Mouse (Mus musculus) megakaryocyte, adult 5-6 weeks (primary cell): ENCODE data around the gene Hnrnpa3. TPM values are rescaled to one million over a fixed set of nuclear protein-coding genes. Genes with fewer than 3 reads are reported as not detected.

ENCODE experiments used
- ATAC-seq: 2 replicates; pipeline ENCODE4 v1.8.0; 2016; ENCODE audit warnings: mild to moderate bottlenecking, inconsistent platforms; ENCODE audit not compliant: poor library complexity, severe bottlenecking
- total RNA-seq, 2 experiments: library from RNA; stranded (forward) in 1 of 2; stranded (reverse) in 1 of 2; fragments of 153-499, 151-499 nt in 1 of 2; fragments of 221-1000, 200-1000 nt in 1 of 2; gene quantifications; 2 replicates each; pipeline versions ENCODE4 v1.2.3 to v1.2.4; 2015 to 2017

The Hnrnpa3 gene
- total RNA-seq, 2 experiments from 2014 or later = 223 to 596 TPM

DNA sequence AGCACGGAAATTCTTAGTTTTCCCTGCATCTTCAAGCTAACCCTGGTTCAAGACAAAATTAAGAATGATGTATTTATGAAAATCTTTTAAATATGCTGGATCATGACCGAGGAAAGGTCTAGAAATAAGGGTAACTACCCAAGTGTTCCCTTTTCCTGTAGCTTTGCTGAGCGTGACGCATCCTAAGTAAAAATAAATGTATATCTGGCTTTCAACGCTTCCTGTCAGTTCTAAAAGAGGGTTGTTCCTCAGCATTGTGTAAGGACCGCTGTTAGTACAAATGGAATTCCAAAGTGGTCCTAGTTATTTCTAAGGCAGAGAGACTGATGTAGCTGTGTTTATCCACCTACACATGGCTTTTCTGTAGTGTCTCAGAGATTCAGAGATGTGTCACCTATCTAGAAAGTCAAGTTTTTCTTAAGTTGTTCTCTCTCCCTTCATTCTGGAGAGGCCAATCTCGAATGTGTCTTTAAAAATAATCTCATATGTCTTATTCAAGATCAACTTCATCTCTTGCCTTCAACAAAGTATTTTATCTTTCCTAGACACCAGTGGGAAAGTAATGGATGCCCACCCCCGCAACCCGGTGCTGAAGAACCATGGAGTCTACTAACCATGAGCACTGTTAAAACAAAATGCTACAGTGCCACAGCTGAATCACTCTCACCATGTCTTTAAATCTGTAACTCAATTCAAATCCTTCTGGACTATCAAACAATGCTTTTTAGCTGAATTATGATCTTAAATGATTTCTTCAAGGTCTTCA lies 42.9 kb downstream of the Hnrnpa3 start:
- no peak for ATAC-seq

DNA sequence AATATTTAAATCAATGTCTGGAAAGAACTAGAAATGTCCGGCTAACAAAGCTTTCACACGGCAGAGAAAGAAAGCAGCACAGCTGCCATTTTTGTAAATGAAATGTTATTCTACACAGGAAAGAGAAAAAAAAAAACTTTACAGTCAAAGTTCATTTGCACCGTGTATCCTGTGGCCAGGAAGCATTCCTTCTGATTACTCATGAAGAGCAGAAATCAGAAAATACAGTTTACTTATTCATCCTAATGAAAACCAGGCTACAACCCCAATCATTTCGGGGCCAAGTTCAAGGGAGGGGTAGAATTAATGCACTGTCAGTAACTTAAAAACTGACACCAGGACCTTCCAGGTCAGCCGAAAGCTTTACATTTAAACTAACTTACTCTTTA lies 43.5 kb downstream of the Hnrnpa3 start:
- ATAC-seq = no peak

DNA sequence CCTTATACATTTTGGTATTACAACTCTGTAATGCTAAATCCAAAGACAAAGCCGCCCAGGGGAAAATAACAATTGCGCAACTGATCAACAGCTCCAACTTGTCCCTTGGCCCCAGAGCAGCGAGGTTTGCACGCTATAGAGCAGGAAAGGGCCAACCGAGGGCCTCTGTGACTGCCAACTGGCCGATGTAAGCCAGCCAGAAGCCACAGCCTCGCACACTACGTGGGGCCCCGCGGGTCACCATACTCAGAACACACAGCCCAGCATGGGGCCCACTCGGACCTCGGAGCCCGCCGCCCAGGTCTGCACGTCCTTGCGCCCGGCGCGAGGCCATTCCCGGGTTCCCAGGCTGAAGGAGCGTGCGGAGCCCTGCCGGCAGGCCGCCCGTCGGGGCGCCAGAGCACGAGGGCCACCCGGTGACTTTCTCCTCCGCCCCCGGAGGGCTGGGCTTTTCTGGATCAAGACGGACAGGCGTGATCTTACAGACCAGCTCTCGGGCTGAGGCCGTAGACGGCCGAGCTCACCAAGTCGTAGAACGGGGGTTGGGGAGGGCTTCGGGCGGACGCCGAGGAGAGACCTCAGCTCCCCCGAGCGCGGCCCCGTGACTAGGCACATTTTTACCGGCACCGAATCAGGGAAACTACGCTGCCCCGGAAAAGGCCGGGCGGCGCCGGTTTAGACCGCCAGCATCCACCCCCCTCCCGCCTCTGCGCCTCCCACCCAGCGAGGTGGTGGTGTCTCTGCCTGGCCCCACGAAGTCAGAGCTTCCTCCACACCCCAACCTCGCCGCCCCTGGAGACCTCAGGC lies 44.5 kb downstream of the Hnrnpa3 start:
- ATAC-seq = peak; percentile 56

DNA sequence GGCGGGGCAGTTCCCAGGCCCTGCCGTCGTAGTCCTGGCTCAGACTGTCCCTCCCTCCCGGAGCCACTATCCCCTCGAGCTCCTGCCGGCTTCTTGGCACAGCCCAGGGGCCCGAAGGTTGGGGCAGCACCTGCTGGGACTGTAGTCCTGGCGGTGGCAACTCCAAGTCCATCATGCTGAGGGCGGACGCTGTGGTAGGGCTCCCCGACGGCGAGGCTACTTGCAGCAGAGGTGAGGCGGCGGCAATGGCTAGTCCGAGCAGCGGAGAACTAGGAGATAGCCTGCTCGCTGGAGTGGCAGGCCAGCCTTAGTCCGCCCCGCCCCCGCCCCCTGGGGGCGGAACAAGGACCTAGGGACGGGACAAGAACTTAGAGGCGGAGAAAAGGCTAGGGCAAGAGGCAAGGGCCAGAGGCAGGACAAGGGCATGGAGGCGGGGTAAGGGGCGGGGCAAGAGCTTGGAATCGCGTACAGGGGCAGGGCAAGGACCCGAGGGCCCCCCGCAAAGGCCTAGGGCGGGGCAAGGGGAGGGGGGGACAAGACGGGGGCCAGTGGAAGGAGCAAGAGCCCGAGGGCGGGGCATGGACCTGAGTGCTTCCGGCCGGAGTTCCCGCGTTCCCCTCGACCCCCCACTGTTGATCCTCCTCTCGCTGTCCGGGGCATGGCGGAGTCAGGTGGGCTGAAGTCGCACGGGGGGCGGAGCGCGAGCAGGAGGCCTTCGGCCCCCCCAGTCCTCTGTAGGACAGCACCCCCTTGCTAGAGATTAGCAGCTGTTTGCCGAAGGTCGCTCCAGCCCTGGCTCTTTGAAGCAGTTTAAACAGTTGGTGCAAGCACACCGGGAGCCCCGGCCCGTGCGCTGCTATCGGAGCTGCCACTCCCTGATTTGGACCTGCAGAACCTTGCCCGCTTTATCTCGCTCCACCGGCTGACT lies 45.4 kb downstream of the Hnrnpa3 start, which contains the start of gene Nfe2l2:
Nfe2l2 (minus strand) TSS at position 408 of the 928 bp plus-strand sequence.
- peak; percentile 74 for ATAC-seq

DNA sequence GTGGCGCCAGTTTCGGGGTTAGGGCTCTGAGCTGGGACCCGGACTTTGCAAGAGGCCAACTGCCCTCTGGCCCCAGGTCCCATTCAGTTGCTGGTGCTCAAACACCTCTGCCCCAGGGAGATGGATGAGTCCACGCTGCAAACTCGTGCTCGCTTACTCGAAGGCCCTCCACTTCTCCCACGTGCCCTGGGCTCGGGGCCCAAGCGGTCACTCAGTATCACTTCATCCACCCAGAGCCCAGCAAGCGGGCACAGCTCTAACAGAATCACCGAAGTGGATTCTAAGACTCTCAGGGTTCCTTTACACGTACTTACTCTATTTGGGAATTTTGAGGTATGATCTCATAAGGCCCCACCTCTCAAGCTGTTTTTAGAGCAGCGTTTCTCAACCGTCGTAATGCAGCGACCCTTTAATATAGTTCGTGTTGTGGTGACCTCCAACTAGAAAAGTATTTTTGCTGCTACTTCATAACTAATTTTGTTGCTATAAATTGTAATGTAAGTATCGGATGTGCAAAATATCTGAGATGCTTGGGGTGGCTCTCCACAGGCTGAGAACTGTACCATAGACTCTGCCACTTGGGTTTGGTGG lies 46.2 kb downstream of the Hnrnpa3 start:
- ATAC-seq = peak; percentile 16

DNA sequence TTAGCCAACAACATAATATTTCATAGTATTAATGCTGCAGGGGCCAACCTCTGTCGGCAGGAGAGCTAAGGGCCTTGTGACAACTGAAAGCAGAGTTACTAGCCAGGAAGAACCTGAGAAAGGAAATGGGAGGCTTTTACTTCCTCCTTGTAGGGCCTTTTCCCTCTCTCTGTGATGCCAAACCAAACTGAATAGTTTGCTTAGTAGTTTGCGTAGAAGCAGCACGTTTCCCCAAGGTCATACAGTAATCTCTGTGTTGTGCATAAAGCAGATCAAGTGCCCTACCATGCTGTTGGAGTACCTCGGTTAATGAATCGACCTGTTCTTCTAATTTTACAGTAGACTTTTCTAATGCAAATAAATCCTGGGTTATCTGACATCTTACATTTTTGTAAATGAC lies 47.4 kb downstream of the Hnrnpa3 start:
- no peak for ATAC-seq

DNA sequence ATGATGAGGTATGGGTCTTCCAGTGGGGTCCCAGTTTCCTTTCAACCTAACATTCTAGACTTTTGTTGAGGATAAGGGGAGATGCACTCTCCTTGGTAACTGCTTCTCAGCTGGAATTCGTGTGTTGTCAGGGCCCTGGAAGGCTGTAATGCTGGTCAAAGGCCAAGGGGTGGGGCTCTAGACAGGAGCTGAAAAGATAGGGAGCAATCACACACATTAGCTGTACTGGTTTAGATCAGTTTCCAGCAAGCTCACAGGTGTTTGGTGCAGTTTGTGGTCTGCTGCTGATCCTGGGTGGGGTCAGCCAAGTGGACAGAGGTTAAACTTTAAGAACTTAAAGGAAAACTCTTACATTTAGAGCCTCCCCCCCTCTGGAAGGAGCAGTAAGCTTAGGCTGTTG lies 48.4 kb downstream of the Hnrnpa3 start:
- ATAC-seq = no peak

DNA sequence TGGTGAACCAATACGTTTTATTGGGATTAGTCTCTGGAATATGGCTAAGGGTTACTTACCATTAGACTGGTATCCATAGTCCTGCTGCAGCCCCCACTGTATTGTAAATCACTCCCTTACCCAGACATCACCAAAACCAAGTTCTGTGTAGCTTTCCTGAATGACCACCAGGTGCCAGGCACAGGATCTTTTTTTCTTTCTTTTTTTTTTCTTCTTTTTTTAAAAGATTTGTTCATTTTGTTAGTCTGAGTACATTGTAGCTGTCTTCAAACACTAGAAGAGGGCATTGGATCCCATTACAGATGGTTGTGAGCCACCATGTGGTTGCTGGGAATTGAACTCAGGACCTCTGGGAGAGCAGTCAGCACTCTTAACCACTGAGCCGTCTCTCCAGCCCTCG lies 54.0 kb downstream of the Hnrnpa3 start:
- ATAC-seq = no peak

DNA sequence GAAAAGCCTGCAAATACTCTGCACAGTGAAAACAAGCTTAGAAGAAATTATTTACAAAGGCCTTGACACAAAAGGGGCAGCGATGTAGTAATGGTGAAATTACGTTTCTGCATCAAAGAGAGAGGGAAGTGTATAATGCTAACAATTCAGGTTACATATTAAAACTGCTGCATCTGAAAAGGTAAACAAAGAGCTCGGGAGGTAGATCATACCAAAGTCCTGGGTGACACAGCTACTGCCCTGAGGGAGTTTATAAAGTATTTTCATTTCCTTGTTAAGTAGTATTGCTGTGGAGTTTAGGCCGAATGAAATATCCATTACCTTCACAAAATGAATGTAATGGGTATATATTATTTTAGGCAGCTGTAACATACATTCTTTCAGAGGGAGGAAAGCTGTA lies 55.7 kb downstream of the Hnrnpa3 start:
- ATAC-seq = no peak

DNA sequence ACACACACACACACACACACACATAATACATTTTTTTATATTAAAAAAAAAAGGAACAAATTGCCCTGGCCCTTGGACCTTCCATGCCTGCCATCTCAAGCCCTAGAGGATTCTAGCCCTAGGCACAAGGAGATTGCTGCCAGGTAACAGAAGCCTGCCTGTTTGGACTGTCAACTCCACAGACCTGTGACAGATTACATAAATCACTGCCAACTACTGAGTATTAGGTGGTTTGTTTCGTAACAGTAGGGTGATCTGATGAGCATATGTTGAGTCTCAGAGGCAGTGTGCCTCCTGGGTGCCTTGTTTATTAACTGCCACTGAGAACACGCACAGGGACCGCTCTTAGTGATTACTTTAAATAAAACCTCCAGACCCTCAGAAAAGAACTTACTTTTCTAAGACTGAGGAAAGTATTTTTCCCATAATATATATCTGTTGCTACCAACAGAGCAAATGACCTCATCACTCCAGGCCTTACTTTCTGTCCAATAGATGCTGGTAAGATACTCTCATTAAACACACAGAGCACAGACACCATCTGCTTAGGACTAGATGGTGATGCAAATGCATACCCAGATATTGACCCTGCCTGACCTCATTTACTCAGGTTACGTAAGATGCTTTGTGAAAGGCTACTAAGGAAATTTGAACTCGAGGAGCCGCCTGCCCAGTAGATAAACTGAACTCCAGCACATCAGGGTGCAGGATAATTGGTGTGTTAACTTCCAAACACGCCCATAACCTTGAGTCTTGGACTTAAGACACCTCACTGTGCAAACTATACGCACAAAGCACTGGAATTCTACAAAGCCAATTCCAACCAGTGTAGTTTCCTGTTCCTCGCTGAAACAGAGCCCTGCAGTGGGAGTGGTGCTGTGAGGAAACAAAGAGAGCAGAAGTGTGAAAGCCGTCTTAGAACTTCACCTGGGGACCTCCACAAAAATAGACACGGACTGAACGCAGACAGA lies 57.3 kb downstream of the Hnrnpa3 start:
- peak; percentile 74 for ATAC-seq

Other genes starting within 250 kb of the Hnrnpa3 start
- gene Nfe2l2, start 45.4 kb downstream of the Hnrnpa3 start, total RNA-seq (2015) = 148 TPM in 2 replicates
- gene Nfe2l2, start 45.4 kb downstream of the Hnrnpa3 start, total RNA-seq (2017) = 81.2 and 94.4 TPM in 2 replicates
- 82.9 and 92.0 TPM in 2 replicates for gene Agps, start 172.9 kb downstream of the Hnrnpa3 start, total RNA-seq (2015)
- 81.7 and 82.2 TPM in 2 replicates for gene Agps, start 172.9 kb downstream of the Hnrnpa3 start, total RNA-seq (2017)